Mouse (Mus musculus): Measurements from ENCODE around the gene Avpr1b. TPM values are rescaled to one million over a fixed set of nuclear protein-coding genes. Genes with fewer than 3 reads are reported as not detected.

The Avpr1b gene
- polyA plus RNA-seq, 1 experiment from 2014 or later: not detected

DNA sequence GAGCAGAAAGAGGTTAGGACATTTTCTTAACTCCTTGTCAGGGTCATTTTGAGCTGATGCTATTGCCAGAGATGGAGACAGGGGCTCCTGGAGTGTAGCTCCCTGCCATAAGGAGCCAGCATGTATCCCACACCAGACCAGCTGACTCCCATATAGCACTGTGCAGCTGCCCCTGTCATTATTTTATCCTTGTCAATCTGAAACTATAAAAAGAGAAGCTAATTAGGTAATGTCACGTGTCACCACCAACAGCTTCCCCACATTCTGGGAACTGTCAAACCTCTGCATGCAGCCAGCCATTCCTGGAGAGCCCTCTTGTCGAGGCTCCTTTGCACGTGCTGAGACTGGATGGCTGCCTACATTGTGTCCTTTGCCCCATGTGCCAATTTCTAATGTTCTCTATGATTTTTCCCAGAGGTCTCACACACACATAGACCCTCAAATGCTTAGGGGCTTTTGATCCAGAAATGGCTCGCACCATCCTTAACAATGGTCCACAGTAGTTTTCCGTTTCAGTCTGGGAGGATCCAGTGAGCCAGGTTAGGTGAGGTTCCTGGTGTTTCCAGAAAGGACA is 60.6 kb downstream of the Avpr1b start:
- DNase-seq (ENCODE audit: low spot score): no peak
- H3K4me1 ChIP-seq (replicated peaks; ENCODE audit: control insufficient read depth, insufficient read depth, low read length): peaks cover 8% of the 10 kb centered on the region
- 62% methylated on average over 5 of the region's 5 CpGs for WGBS

DNA sequence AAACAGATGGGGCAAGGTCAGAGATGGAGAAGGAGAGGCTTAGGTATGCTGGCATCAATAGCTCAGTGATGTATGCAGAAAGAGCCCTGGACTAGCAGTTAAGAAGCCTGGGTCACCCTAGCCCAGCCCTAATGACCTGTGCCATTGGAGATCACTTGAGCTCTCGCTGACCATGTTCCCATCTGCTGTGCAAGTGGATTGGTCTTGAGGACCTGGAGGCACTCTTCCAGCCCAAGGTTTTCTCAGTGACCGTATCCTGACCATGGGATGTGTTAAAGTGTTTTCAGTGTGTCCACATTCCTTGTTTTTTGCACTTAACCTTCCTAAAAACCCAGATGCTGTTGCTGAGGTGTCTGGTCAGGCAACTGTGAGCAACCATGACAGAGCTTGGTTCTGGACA is 61.2 kb downstream of the Avpr1b start:
- no peak overlapping the region for H3K4me2 ChIP-seq (replicated peaks)
- DNase-seq (ENCODE audit: low spot score) (no peak), ATAC-seq (ENCODE audit: low FRiP score) (no peak)

More for the DNA sequence above, 60.6 kb downstream of the Avpr1b start:
- no peak overlapping the region for H3K27ac ChIP-seq
- H3K9me3 ChIP-seq (ENCODE audit: control insufficient read depth, low read length): no peaks in the 10 kb centered on the region
- H3K27me3 ChIP-seq (ENCODE audit: control insufficient read depth, insufficient read depth, low read length): no peaks in the 10 kb centered on the region
- ATAC-seq (ENCODE audit: low FRiP score): no peak
- H3K36me3 ChIP-seq (replicated peaks; ENCODE audit: control insufficient read depth, insufficient read depth): no peaks in the 10 kb centered on the region
- H3K9ac ChIP-seq: no peak overlapping the region
- no peak overlapping the region for H3K4me3 ChIP-seq (replicated peaks; ENCODE audit: low read length)
- H3K4me2 ChIP-seq (replicated peaks): no peak overlapping the region

DNA sequence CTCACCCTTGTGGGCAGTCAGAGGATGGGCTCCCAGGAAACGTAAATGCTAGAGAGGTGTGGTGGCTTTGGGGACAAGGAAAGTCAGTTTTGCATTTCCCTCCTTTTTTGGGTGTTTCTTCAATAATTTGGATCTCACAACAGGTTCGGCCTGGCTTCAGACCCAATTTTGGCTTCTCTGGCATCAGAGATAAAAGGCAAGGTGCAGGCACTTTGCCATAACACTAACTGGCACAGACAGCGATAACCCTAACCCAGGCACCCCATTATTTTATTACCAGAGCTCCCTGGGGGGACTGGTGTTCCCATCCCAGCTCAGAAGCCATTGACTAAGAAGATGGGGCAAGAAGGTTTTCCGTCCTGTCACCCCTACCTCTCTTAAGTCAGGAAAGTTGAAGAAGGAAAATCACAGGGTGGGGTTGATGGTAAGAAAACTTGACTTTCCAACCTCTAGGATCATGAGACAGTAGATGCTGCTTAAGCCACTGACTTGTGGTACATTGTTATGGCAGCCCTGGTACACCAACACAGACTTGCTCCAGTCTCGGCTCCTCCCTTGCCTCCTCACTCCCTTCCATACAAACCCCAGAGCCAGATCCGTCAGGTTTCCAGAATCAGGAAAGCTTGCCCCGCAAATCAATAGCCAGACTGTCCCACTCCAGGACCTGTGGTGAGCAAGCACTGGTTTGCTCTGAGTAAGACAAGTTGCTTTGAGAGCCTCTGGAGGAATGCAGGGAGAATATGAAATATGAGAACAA is 61.9 kb downstream of the Avpr1b start:
- Histone ChIP-seq H3K9me3 (ENCODE audit: control insufficient read depth, low read length) (no peaks in the 10 kb centered on the region), H3K4me3 (replicated peaks; ENCODE audit: low read length) (no peak overlapping the region), H3K27me3 (ENCODE audit: control insufficient read depth, insufficient read depth, low read length) (no peaks in the 10 kb centered on the region), H3K27ac (no peak overlapping the region), H3K9ac (no peak overlapping the region; the same call in 1 of the 2 replicates), H3K4me1 (replicated peaks; ENCODE audit: control insufficient read depth, insufficient read depth, low read length) (peaks cover 8% of the 10 kb centered on the region), H3K4me2 (replicated peaks) (no peak overlapping the region), H3K36me3 (replicated peaks; ENCODE audit: control insufficient read depth, insufficient read depth) (no peaks in the 10 kb centered on the region)
- WGBS: 76% methylated on average over 7 of the region's 7 CpGs
- no peak for ATAC-seq (ENCODE audit: low FRiP score)
- no peak for DNase-seq (ENCODE audit: low spot score)

More for the DNA sequence above, 61.2 kb downstream of the Avpr1b start:
- no peaks in the 10 kb centered on the region for H3K9me3 ChIP-seq (ENCODE audit: control insufficient read depth, low read length)
- no peaks in the 10 kb centered on the region for H3K36me3 ChIP-seq (replicated peaks; ENCODE audit: control insufficient read depth, insufficient read depth)
- H3K4me3 ChIP-seq (replicated peaks; ENCODE audit: low read length): no peak overlapping the region
- H3K9ac ChIP-seq: no peak overlapping the region; the same call in 1 of the 2 replicates
- peaks cover 8% of the 10 kb centered on the region for H3K4me1 ChIP-seq (replicated peaks; ENCODE audit: control insufficient read depth, insufficient read depth, low read length)
- no peaks in the 10 kb centered on the region for H3K27me3 ChIP-seq (ENCODE audit: control insufficient read depth, insufficient read depth, low read length)
- WGBS: 94% methylated on average over 2 of the region's 2 CpGs
- no peak overlapping the region for H3K27ac ChIP-seq

Other genes starting within 250 kb of the Avpr1b start
- gene Srgap2, start 71.9 kb upstream of the Avpr1b start, polyA plus RNA-seq (2014; fragmentation: Nextera tagmentation; extraction: Ambion mirVana): 33.6 and 35.3 TPM in 2 replicates
- 0.91 and 1.4 TPM in 2 replicates for gene Fam72a, start 71.3 kb upstream of the Avpr1b start, polyA plus RNA-seq (2014; fragmentation: Nextera tagmentation; extraction: Ambion mirVana)
- gene Ctse, start 39.1 kb downstream of the Avpr1b start, polyA plus RNA-seq (2014; fragmentation: Nextera tagmentation; extraction: Ambion mirVana): 0.16 TPM in 1 of 2 replicates, not detected in the other
- 1.1 and 1.6 TPM in 2 replicates for gene Rab7b, start 89.5 kb downstream of the Avpr1b start, polyA plus RNA-seq (2014; fragmentation: Nextera tagmentation; extraction: Ambion mirVana)
- 0.05 and 0.07 TPM in 2 replicates for gene Slc26a9, start 144.8 kb downstream of the Avpr1b start, polyA plus RNA-seq (2014; fragmentation: Nextera tagmentation; extraction: Ambion mirVana)
- 0.50 and 0.71 TPM in 2 replicates for gene Pm20d1, start 198.1 kb downstream of the Avpr1b start, polyA plus RNA-seq (2014; fragmentation: Nextera tagmentation; extraction: Ambion mirVana)
- 14.3 and 17.3 TPM in 2 replicates for gene Slc41a1, start 228.3 kb downstream of the Avpr1b start, polyA plus RNA-seq (2014; fragmentation: Nextera tagmentation; extraction: Ambion mirVana)